Mouse (Mus musculus) midbrain, embryonic 14.5 days (tissue): ENCODE measurements around the gene Upk1b. TPM values are rescaled to one million over a fixed set of nuclear protein-coding genes. Genes with fewer than 3 reads are reported as not detected.

Experiments used
- ATAC-seq: fragments of 200-750 bp; cut with Nextera tagmentation; 2 replicates; pipeline ENCODE4 v1.8.0; 2017; ENCODE audit warnings: moderate number of reproducible peaks, moderate library complexity; ENCODE audit not compliant: low FRiP score, low TSS enrichment
- DNase-seq: peaks from one replicate; pipeline ENCODE4 v3.0.0-alpha.2; 2015
- H3K27ac ChIP-seq: fragments of 300-500 bp; sonication (generic); replicated peaks from 2 replicates; pipeline ENCODE4 v1.5.1; 2014; ENCODE audit warnings: mild to moderate bottlenecking, low read depth, low read length, moderate library complexity
- H3K27me3 ChIP-seq: fragments of 300-500 bp; sonication (generic); 2 replicates; pipeline ENCODE4 v1.6.1; 2014; ENCODE audit warnings: low read length, control low read depth, mixed read lengths; ENCODE audit not compliant: control insufficient read depth, insufficient read depth
- H3K36me3 ChIP-seq: fragments of 300-500 bp; sonication (generic); 2 replicates; pipeline ENCODE4 v1.6.1; 2014; ENCODE audit warnings: low read length, control low read depth; ENCODE audit not compliant: control insufficient read depth, insufficient read depth
- H3K4me1 ChIP-seq: fragments of 300-500 bp; sonication (generic); 2 replicates; pipeline ENCODE4 v1.6.1; 2014; ENCODE audit warnings: mild to moderate bottlenecking, antibody characterized with exemption, low read length, control low read depth; ENCODE audit not compliant: control insufficient read depth, insufficient read depth
- H3K4me2 ChIP-seq: fragments of 300-500 bp; sonication (generic); 2 replicates; pipeline ENCODE4 v1.6.1; 2014; ENCODE audit warnings: mild to moderate bottlenecking, low read length, moderate library complexity
- H3K4me3 ChIP-seq: fragments of 300-500 bp; sonication (generic); replicated peaks from 2 replicates; pipeline ENCODE4 v1.5.1; 2014; ENCODE audit warnings: low read depth, low read length
- H3K9ac ChIP-seq: fragments of 300-500 bp; sonication (generic); replicated peaks from 2 replicates; pipeline ENCODE4 v1.6.1; 2014; ENCODE audit warnings: mild to moderate bottlenecking, low read length, moderate library complexity
- H3K9me3 ChIP-seq: fragments of 300-500 bp; sonication (generic); 2 replicates; pipeline ENCODE4 v1.6.1; 2016; ENCODE audit warnings: low read length, control low read depth, mixed read lengths; ENCODE audit not compliant: control insufficient read depth
- WGBS: fragments of 180-500 bp; shearing (Covaris S2); extraction: QIAGEN DNeasy Blood & Tissue Kit; methylation state at CpG from one replicate; pipeline ENCODE4 v1.1.7; 2014; 5-methylcytosine and 5-hydroxymethylcytosine counted together
- polyA plus RNA-seq: library from polyadenylated mRNA; unstranded; fragments of >200 nt; fragmentation: Nextera tagmentation; extraction: Ambion mirVana; gene quantifications from 2 replicates; pipeline ENCODE4 v1.2.1, GENCODE M21; 2014

Upk1b gene
- polyA plus RNA-seq, 1 experiment from 2014 or later = 0.36 TPM

- no peak for DNase-seq
These were observed 41.8 kb downstream of the Upk1b start for GRCm38 (mm10) chr16:38758104-38758861.

GRCm38 (mm10) chr16:38757626-38758025, 42.5 kb downstream of the Upk1b start:
- no peak for ATAC-seq
- 94% methylated on average over 19 of the region's 19 CpGs for WGBS
- H3K9ac ChIP-seq = no peak overlapping the region
- DNase-seq = no peak
- no peaks in the 10 kb centered on the region for H3K27me3 ChIP-seq
- no peak overlapping the region for H3K4me3 ChIP-seq
- peaks cover 23% of the 10 kb centered on the region for H3K36me3 ChIP-seq
- H3K4me2 ChIP-seq = no peak overlapping the region
- no peaks in the 10 kb centered on the region for H3K9me3 ChIP-seq
- H3K4me1 ChIP-seq = no peaks in the 10 kb centered on the region
- no peak overlapping the region for H3K27ac ChIP-seq

More at GRCm38 (mm10) chr16:38758104-38758861, 41.8 kb downstream of the Upk1b start:
- Histone ChIP-seq H3K9me3 (no peaks in the 10 kb centered on the region), H3K27ac (no peak overlapping the region), H3K9ac (no peak overlapping the region), H3K27me3 (no peaks in the 10 kb centered on the region), H3K4me2 (no peak overlapping the region), H3K4me3 (no peak overlapping the region), H3K4me1 (no peaks in the 10 kb centered on the region), H3K36me3 (peaks cover 23% of the 10 kb centered on the region)
- 89% methylated on average over 12 of the region's 12 CpGs for WGBS
- no peak for ATAC-seq

DNA sequence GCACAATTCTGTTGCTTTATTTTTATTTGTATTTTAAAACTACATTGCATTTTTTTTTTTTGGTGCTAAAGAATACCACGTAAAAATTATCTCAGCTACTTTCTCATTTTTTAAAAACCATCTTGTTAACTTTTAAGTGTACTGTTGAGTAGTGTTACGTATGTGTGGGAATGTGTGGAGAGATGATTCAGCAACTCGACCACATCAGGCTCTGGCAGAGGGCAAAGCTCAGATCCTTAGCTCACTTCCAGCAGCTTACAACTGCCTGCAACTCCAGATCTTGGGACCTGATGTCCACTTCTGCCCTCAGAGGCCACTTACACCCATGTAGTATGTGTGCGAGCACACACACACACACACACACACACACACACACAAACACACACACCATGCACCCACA, 43.6 kb downstream of the Upk1b start:
- ATAC-seq (no peak), DNase-seq (no peak)
- Histone ChIP-seq H3K9ac (no peak overlapping the region), H3K27ac (no peak overlapping the region), H3K4me2 (no peak overlapping the region), H3K36me3 (peaks cover 23% of the 10 kb centered on the region), H3K27me3 (no peaks in the 10 kb centered on the region), H3K9me3 (no peaks in the 10 kb centered on the region), H3K4me1 (no peaks in the 10 kb centered on the region), H3K4me3 (no peak overlapping the region)
- WGBS = 89% methylated on average over 4 of the region's 4 CpGs

DNA sequence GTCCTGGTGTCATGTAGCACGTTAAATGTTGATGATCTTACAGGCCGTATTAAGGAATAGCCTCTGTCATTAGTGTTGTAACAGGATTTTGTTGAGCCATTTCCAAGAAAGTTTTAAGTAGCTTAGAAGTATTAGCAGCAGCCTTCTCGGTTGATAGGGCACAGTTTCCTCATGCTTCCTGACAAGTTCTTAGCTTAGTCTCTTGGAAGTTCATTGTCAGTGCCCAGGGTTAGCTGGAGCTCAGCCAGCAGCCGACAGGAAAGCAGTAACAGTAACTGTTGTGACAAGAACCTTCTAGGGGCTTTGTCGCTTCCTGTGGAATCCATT, 44.0 kb downstream of the Upk1b start:
- no peak overlapping the region for H3K4me2 ChIP-seq
- no peak overlapping the region for H3K4me3 ChIP-seq
- no peak overlapping the region for H3K9ac ChIP-seq
- H3K36me3 ChIP-seq = peaks cover 23% of the 10 kb centered on the region
- 42% methylated on average over 5 of the region's 5 CpGs for WGBS
- DNase-seq (peak; percentile 45), ATAC-seq (no peak)
- no peaks in the 10 kb centered on the region for H3K4me1 ChIP-seq
- H3K27ac ChIP-seq = no peak overlapping the region
- H3K9me3 ChIP-seq = no peaks in the 10 kb centered on the region
- H3K27me3 ChIP-seq = no peaks in the 10 kb centered on the region

- Histone ChIP-seq H3K27ac (no peak overlapping the region), H3K27me3 (no peaks in the 10 kb centered on the region), H3K4me3 (no peak overlapping the region), H3K4me1 (no peaks in the 10 kb centered on the region), H3K4me2 (no peak overlapping the region), H3K9ac (no peak overlapping the region), H3K36me3 (peaks cover 19% of the 10 kb centered on the region), H3K9me3 (no peaks in the 10 kb centered on the region)
- DNase-seq (no peak), ATAC-seq (no peak)
- 76% methylated on average over 7 of the region's 7 CpGs for WGBS
These were observed 44.5 kb downstream of the Upk1b start for GRCm38 (mm10) chr16:38755452-38756176.

GRCm38 (mm10) chr16:38753631-38754030, 46.5 kb downstream of the Upk1b start:
- H3K4me2 ChIP-seq = no peak overlapping the region
- peaks cover 11% of the 10 kb centered on the region for H3K36me3 ChIP-seq
- 80% methylated on average over 11 of the region's 11 CpGs for WGBS
- no peak overlapping the region for H3K27ac ChIP-seq
- H3K9ac ChIP-seq = no peak overlapping the region
- H3K4me3 ChIP-seq = no peak overlapping the region
- DNase-seq = peak; percentile 20
- H3K4me1 ChIP-seq = no peaks in the 10 kb centered on the region
- no peak for ATAC-seq
- H3K27me3 ChIP-seq = no peaks in the 10 kb centered on the region
- H3K9me3 ChIP-seq = no peaks in the 10 kb centered on the region

GRCm38 (mm10) chr16:38750803-38751202, 49.3 kb downstream of the Upk1b start:
- Histone ChIP-seq H3K4me2 (no peak overlapping the region), H3K27me3 (no peaks in the 10 kb centered on the region), H3K36me3 (0 out of 2 replicates have a peak, but pooled peaks cover under 1% of the 10 kb centered on the region), H3K27ac (no peak overlapping the region), H3K9me3 (no peaks in the 10 kb centered on the region), H3K4me1 (no peaks in the 10 kb centered on the region), H3K9ac (no peak overlapping the region), H3K4me3 (no peak overlapping the region)
- 88% methylated on average over 6 of the region's 6 CpGs for WGBS
- ATAC-seq = no peak
- no peak for DNase-seq

DNA sequence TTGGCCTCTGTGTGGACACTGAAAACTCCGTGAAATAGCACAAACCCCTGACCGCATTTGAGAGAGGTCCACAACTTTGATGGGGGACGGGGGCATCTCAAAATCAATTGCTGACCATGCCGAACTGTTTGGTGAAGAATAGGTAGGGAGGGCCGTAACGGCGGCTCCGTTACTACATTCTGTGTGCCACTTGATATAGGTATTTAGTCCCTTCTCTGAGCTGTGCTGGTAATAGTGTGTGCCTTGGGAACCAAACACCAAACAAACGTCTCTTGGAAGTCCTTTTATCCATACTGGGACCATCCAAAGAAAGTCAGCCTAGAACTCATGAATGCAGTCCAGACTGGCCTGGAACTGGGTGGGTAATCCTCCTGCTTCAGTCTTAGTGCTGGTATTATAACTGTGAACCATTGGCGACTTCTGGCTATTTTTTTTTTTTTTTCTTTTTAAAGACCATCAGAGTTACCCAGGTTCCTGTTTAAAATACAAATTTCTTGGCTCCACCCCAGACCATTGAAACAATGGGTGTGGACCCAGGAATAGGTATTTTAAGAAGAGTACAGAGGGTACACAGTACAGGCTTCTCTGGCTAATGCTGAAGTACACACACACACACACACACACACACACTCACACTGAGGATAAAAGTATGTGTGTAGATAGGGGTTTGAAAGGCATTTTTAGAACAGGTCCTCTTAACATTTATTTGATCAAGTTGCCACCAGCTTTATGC, 56.0 kb downstream of the Upk1b start:
- no peak for DNase-seq
- no peak overlapping the region for H3K4me2 ChIP-seq
- no peak for ATAC-seq
- no peaks in the 10 kb centered on the region for H3K9me3 ChIP-seq
- H3K36me3 ChIP-seq = 0 out of 2 replicates have a peak, but pooled peaks cover 3% of the 10 kb centered on the region
- H3K4me1 ChIP-seq = peaks cover 7% of the 10 kb centered on the region; the same call in 1 of the 2 replicates
- H3K4me3 ChIP-seq = no peak overlapping the region
- no peaks in the 10 kb centered on the region for H3K27me3 ChIP-seq
- 86% methylated on average over 10 of the region's 10 CpGs for whole genome bisulfite sequencing
- H3K27ac ChIP-seq = no peak overlapping the region
- no peak overlapping the region for H3K9ac ChIP-seq
